Mouse (Mus musculus): ENCODE results near the gene Rad51b.

Rad51b gene

DNA sequence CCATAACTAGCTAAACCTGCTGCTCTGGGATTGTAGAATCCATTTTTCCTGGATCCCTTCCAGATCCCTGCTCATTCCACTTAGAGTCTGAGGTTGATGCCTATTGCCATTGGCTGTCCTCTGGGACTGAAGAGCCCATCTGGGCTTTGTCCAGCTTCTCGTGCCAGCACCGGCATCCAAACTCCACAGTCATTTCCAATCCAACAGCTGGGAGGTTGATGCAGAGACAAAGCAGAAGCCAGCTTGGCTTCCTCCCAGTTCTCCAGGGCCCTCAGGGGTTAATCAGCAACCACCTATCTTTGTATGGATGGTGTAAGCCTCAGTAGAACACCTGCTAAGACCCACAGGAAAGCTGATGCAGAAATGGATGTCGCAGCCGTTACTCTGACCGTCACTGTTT, 524.8 kb downstream of the Rad51b start:
- in situ Hi-C loops (cut with MboI, MseI): no loop called here

DNA sequence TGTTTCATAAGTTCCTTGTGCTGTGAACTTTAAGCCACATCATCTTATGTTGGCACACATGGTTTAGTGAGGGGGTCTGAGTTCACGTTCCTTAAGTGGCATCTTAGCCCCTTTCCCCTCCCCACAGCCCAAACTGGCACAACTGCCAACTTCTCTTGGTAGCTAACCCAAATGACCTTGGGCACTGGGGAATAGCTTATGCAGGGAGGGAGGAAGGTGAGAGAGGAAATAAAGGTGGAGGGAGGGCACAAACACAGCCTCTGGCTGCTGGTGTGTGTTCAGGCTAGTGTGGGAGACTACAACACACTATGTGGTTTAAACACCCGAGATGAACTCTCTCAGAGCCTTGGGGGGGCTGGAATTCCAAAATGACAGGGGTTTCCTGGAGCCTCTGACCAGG, 525.3 kb downstream of the Rad51b start:
- in situ Hi-C loops (cut with MboI, MseI): no loop called here

DNA sequence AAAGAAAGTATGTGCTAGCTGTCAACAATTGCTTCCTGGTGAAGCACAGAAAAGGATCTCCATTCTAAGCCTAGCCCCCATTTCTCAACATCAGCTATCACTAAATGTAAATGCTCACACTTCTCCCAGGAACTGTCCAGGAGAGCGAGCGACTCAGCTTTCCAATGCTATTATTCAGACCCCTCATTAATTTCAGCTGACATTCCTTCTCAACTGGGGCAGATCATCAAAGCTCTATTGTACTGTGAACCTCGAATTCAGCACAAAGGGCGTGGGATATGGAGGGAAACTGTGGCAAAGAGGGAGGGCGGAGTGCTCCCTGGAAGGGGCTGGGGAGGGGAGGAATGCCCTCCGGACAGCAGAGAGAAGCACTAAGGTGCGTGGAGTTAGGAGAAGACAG, 528.8 kb downstream of the Rad51b start:
- in situ Hi-C loops (cut with MboI, MseI): no loop called here

DNA sequence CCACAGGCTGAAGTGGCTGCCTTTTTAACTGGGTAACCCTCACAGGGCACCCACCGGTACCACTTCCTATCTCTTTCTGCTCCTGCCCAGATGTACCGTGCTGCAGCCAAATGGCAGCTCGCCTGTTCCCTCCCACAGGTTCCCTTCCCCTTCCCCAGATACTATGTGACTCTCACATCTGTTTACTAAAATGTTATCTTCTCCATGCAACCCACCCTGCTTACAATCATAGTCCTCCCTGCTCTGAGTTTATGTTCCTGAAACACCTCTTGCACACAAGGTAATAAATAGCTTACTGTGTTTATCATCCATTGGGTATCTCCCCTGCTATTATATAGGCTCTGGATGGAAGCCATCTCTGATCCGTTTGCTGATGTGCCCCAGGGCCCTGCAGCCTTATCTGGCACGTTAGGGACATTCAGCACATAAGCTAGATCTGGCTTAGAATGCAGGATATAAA, 530.2 kb downstream of the Rad51b start:
- in situ Hi-C loops (cut with MboI, MseI): no loop called here

DNA sequence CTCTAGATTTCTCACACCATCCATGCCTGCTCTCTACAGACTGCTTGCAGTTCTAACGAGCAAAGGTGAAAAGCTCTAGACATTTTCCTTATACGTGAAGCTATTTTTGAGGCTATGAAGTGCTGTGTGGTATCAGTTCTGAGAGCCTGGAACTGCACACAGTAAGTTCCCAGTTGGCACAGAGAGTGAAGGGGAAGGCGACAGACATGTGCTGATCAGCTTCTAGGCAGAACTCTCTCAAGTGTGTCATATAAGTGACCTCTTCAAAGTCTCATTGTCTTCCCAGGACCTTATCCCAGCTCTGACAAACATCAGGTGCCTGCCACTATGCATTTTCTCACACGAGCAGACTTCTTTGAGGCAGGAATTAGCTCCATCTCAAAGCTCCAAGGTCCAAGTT, 530.7 kb downstream of the Rad51b start:
- in situ Hi-C loops (cut with MboI, MseI): no loop called here

DNA sequence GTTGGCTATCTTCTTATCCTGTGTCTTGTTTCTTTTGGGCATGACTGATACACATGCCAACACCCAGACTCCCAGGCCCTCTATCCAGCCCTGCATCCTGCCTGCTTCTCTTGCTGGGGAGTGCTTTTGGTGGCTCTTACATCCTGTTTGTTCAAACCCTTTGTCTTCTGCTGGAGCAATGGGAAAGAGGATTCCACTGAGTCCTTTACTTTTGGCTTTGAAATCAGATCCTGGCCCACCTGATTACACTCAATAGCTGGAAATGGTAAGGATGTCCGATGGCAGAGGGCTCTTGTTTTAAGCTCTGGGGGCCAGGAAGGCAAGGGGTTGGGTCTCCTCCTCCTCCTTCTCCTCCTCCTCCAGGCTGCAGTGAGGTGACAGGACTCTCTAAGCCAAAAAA, 533.6 kb downstream of the Rad51b start:
- in situ Hi-C loops (cut with MboI, MseI): no loop called here

DNA sequence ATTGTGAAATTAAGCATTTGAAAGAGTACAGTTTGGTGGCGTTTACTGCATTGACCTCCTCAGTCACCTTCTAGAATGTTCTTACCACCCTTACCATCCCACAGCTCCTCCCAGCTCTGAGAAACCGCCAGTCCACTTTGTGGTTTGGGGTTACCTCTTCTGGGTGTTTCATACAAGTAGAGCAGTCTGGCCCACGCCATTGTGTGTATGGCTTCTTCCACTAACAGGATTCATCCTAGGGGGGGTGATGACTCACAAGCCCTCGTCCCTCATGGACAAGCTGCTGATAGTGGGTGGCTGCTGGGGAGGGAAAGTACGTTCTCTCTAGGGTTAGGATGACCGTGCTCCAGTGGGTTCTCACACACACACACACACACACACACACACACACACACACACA, 535.5 kb downstream of the Rad51b start:
- in situ Hi-C loops (cut with MboI, MseI): no loop called here

DNA sequence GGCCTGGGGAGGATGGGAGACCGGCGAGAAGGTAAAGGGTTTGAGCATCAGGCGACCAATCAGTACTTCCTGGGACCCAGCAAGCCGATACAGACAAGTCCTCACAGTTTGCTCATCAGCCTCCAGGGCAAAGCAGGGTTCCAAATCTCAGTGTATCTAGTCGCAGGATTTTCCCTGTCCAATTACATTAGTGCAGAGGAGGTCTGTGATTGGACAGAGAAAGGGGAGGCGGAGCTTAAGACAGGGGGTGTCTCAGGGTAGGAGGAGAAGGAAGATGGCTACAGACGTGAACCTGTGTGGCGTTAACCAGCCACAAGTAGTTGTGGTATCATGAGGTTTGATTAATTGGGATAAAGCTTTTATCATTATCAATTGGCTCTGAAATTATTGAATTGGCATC, 538.4 kb downstream of the Rad51b start:
- in situ Hi-C loops (cut with MboI, MseI): no loop called here

DNA sequence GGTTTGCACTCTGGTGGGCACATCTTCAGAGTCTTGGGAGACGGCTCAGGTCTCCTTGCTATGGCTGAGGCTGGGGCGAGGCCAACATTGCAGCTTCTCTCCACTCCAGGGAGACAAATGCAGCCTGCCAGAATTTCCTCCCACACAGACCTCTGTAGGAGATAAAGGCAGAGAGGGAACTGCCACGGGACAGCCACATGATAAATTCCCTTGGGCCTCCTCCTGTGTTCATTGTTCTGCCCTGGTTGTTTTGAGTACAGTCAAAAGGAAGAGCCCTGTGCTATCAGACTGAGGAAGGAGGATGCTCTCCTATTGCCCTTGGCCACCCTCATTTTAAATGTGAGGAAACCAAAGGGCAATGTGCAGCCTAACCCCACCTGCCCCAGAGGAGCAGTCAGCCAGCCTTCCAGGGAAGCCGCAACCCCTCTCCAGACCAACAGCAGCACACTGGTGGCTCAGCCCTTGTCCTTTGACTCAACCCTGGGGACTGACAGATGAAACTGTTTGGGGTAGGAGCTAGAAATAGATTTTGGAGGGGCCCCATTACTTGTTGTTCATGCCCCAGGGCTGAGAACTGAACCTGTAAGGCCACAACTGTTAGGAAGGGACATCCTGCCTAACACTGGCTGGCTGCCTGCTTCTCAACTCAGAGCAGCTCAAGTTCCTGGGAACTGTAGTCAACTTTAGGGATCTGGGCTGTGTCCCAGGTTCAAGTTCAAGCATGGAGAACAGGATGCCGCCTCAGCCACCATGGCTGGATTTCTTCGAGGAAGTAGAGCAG, 541.3 kb downstream of the Rad51b start:
- in situ Hi-C loops (cut with MboI, MseI): no loop called here

DNA sequence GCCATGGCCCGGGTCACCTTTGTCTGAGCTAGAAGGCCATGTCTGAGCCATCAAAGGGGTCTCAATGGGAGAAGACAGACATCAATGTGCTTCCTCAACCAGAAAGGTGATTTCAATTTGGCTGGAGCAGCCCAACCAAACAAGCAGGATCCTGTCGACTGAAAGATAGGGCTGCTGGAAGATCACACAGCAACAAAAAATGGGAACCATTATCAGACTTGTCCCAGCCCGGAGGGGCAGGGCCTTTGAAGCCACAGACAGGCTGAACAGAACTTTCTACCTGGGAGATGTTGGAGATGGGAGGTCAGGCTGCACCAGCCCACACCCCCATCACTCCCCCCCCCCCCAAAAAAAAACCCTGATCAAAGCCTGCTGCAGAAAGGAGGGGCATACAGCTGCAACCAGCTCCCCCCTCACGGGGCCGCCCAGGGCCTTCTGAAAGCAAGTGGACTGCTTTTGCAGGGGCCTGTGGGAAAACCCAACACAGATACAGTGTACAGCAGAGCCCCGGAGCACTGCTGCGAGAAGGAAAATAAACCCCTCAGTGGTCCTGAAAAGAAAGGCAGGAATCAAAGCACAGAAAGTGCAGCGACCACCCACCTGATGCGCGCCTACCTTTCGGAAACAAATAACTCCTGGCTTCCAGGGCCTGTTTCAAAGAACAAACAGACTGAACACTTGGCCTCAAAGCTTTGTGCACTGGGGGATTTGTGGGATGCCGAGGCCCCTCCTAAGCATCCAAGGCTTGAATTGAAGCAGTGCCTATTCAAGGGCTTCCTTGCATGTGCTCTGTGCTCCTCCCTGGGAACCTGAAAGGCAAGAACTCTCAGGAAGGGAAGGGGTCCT, 542.2 kb downstream of the Rad51b start:
- in situ Hi-C loops (cut with MboI, MseI): no loop called here

DNA sequence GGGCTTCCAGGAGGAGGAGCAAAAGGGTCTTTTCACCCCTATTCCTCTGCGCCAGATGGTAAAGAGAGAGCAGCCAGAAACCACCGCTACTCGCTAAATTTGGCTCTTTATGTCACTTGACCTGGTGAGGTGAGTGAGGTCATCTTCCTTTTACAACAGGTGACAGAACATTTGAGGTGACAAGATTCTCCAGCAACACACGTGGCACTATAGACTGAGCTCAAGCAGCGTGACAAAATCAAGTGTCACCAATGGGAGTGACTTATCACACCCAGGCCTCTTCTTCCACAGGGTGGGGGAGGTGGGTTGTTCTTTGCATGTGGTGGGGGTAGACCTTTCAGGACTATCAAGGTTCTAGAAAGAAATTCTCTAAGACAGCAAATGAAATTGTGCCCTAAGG, 543.4 kb downstream of the Rad51b start:
- in situ Hi-C loops (cut with MboI, MseI): no loop called here

DNA sequence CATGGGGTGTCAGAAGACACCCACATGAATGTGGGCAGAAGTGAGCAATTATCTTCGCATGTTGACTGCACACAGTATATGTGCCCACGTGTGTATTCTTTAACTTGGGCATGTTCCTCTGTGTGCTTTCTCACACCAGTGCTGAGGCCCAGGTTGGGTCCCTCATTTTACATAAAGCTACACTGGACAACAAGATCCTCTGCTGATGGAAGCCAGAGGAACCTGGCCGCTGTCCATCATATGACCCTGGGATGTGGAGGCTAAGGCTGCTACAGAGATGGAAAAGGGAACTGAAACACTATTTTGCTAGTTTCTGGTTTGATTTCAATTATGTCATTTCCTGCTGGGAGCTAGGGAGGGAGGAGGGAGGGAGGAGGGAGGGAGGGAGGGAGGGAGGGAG, 544.2 kb downstream of the Rad51b start:
- in situ Hi-C loops (cut with MboI, MseI): no loop called here

DNA sequence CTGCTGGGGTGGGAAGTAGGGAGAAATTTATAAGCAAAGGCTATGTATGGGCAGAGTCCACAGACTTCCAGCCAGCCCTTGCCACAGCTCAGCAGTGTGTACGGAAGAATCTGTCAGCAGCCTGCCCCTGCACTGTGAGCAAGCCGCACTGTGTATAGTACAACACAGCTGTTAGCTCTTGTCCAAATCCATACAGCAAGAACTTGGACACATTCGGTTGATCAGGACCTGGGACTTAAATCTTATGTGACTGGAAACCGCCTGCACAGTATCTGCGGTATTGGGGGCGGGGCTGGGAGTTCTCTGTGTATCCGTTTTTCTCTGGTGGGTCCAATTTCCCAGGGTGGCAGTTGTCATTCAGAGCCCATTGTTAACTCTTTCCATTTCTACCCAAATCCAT, 545.2 kb downstream of the Rad51b start:
- in situ Hi-C loops (cut with MboI, MseI): no loop called here

DNA sequence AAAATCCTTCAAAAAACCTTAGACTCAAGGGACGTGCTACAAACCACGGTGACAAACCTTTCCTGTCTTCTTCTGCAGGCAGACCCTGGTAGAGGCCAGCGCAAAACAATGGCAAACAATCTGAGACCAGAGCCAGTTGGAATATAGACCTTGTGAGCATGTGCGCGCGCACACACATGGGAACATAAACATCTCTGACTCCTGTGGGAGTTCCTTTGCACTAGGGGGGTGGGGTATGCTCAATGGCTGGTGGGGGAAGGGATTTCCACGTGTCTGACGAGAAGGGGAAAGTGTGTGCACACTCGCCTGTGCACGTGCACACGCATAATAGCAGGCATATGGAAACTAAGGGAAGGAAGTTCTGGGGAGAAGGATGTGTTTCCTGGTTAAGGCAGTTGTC, 545.9 kb downstream of the Rad51b start:
- in situ Hi-C loops (cut with MboI, MseI): no loop called here

DNA sequence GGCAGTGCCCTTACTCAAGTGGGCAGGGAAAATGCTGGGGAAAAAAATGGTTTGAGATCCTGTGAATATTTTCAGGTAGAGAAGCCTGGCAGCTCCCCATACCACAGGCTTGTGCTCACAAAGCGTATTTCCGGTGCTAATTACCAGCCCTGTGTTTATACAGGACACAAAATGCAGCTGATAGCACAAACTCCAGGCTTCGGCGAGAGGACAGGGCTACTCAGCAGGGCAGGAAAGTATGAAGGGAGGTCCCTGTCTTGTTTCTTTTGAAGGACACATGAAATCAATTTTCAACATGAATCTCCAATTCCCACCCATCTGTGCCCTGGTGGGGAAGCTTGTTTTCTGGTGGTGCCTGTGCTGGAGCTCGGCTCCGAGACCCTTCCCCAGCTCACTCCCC, 546.4 kb downstream of the Rad51b start:
- in situ Hi-C loops (cut with MboI, MseI): no loop called here

DNA sequence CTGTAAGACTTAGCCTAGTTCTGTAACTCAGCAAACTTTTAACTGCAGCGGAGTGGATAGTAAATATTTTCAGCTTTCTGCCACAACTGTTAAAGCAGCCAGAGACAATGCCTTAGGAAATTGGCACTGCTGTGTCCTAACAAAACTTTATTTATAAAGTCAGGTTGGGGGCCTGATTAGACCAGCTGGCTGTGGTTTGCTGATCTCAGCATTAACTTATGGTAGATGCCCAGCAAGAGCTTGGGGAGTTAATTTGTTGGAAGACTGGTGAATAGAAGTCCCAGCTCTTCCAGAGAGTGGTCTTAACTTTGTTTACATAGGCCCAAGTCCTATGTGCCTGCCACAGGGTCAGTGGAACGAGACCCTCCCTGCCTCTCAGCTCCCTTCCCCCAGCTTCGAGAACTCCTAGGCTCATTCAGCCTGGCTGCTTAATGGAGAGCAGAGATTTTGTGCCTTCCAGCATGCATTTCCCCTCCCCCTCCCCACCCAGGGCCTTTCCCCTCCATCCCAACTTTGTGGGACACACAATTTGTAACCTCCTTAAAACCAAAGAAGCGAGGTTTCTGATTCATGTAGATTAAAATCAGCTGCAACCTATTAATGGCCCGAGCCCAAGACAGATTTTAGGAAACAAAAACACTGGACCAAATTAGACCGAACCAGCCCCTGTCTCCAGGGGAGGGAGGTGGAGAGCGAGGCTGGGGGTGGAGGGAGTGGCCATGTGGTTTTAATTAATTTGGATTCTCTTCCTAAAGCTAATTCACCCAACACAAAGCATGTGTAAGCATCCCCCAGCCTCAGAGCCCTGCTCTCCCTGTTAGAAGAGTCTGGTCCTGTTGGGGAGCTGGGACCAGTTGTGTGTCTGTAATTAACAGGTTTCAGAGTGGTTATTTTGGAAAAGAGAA, 549.4 kb downstream of the Rad51b start:
- in situ Hi-C loops (cut with MboI, MseI): no loop called here

DNA sequence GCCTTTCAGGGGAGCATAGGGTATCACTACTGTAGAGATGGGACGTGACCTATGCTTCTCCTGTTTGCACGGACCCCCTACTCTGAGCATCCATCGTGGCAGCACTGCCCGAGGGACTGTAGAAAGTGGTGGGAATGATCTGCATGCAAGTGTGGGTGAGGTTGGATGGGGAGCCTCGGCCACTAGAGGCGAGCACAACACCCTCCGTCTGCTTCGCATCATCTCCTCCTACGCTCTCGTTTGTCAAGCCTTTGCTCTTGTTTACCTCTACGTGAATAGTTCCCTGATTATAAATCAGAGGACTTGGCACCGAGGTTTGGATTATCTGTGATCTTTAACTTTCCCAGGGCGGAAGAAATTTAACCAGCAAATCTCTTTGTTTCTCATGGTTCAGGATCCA, 551.5 kb downstream of the Rad51b start:
- in situ Hi-C loops (cut with MboI, MseI): no loop called here

DNA sequence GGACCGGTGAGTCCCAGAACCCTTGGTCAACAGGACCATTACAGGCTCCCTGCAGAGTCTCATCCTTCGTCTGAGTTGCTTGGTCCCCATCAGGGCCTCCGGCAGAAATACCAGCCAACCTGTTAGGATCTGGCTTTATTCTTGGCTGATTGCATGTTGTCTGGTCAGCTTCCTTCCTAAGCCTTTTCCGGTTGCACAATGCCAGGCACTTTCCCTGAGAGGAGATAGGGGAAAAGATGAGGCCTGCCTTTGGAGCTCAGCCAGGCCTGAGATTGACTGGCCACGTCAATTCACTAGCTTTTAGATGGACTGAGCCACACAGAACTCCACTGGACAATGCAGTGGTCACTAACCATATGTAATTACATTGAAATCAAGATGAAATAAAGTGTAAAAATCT, 552.9 kb downstream of the Rad51b start:
- in situ Hi-C loops (cut with MboI, MseI): no loop called here

DNA sequence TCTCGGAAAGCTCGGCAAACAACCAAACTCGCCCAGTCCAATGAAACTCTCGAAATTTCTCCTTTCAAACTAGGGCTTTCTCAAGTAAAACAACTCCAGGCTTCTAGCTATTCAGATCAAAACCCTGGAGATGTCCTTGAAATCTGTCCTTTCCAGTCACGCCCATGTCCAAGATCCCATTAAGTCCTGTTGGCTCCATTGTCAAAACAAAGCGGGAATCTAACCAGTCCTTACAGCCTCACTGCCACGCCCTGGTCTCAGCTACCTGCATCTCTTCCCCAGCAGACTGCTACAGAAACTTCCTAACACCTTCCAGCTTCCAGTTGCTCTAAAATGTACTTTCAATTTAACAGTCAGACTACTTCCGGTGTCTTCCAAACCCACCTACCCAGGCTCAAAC, 554.8 kb downstream of the Rad51b start:
- in situ Hi-C loops (cut with MboI, MseI): no loop called here

DNA sequence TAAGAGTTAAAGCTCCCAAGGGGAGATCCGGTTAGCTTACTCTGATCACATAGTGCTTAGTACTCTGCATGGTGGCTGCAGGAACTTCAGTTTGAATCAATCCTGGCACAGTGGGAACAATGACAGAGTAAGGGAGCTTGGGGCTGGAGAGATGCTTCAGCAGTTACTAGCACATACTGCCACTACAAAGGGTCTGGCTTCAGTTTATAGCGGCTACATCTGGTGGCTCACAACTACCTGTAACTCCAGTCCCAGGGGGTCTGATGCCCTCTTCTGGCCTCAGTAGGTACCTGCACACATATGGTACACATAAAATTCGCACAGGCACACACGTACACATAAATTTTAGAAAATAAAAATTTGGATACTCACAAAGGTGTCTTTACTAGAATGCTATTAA, 555.5 kb downstream of the Rad51b start:
- in situ Hi-C loops (cut with MboI, MseI): no loop called here

DNA sequence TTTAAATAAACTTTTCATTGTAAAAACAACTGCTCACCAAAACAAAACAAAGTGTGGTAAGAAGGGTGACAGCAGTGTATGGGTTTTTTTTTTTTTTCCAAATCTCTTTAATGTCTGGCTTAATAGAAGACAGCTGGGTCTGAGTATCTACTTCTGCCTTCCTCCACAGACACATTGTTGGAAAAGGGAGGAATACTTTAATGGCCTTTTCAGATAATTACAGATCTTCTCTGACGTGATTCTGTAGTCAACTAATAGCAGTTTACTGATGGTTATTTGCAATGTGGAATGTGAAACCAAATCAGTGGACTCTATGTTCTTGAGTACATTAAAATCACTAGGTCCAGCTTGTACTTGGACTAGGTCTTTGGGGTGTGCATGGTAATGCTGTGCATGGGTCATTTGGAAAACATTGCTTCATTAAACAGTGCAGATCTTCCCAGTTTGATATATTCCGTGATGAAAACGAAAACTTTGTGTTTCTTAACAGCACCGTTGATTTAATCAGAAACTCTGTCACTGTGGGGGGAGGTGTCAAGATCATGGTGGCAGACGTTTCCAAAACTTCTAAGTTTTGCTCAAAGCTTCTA, 556.9 kb downstream of the Rad51b start:
- in situ Hi-C loops (cut with MboI, MseI): no loop called here

DNA sequence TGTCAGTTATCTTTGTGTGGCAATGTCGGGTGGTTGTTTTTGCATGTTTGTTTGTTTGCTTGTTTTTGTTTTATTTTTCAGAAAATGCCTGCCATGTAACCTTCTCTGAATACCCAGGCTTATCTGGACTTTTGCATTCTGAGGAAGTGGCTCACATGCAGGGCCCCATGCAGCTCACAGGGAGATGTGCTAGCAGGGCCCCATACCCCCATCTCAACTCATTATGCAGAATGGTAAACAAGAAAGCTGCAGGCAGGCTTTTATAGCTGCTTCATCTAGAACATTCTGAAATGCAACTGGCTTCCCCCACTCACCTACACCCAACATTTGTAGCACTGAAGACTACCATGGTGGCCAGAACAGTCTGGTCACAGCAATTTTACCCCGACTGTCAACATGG, 557.4 kb downstream of the Rad51b start:
- in situ Hi-C loops (cut with MboI, MseI): no loop called here

Data from T-helper 2 cell (primary cell).